Mouse (Mus musculus): ENCODE measurements around the gene Synm. TPM values are rescaled to one million over a fixed set of nuclear protein-coding genes. Genes with fewer than 3 reads are reported as not detected.

Synm gene
- total and polyA plus RNA-seq, 3 experiments, result 0.01 TPM; not detected in 2

DNA sequence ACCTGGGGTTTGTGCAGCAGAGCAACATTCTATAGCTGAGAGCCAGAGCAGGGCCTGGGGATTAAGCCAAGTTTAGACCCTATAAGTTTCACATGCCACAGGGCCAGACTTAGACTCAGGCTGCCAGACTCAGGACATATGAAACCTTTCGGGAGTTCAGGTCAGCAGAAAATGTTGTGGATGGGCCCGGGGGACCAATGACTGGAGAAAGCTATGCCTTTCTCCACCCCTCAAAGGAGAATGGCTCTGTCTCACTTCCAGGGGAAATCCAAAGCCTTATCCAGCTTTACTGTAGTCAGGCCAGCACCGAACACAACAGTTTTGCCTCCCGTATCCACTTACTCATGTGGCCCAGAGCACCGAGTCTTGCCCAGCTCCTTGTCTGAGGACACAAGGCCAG lies 18.7 kb downstream of the Synm start:
- no peak for DNase-seq (ENCODE audit: low read depth, low spot score)
- Histone ChIP-seq H3K4me1 (ENCODE audit: control insufficient read depth in 1 of 2, insufficient read depth in 2 of 2, low read length in 2 of 2) (no peaks in the 10 kb centered on the region), H3K36me3 (ENCODE audit: control insufficient read depth in 1 of 2, insufficient read depth in 2 of 2, low read length in 2 of 2) (no peaks in the 10 kb centered on the region), H3K9ac (ENCODE audit: control insufficient read depth, low read depth, low read length, poor library complexity, severe bottlenecking) (no peak overlapping the region), H3K27ac (ENCODE audit: control insufficient read depth, low read depth, low read length) (no peak overlapping the region), H3K27me3 (ENCODE audit: control insufficient read depth in 1 of 2, insufficient read depth in 2 of 2, low read length in 2 of 2) (no peaks in the 10 kb centered on the region), H3K79me2 (ENCODE audit: control insufficient read depth, insufficient read depth, low read length, poor library complexity) (no peaks in the 10 kb centered on the region), H3K4me3 (ENCODE audit: control insufficient read depth in 1 of 2, insufficient read depth in 1 of 2, low read depth in 2 of 2, low read length in 2 of 2) (no peak overlapping the region), H3K9me3 (replicated peaks; ENCODE audit: insufficient read depth, low read length) (no peaks in the 10 kb centered on the region)
- no peak for TF ChIP-seq MXI1 (IDR thresholded peaks at IDR 0.05; ENCODE audit: low read depth, low read length)
- no peak for TF ChIP-seq JUND (IDR thresholded peaks at IDR 0.05; ENCODE audit: low read depth, low read length)
- TF ChIP-seq MEF2A (IDR thresholded peaks at IDR 0.05; ENCODE audit: extremely low read depth, insufficient replicate concordance, low read depth, low read length, poor library complexity, severe bottlenecking), result no peak
- TF ChIP-seq USF1 (IDR thresholded peaks at IDR 0.05; ENCODE audit: low read depth, low read length), result no peak
- no peak for TF ChIP-seq CHD2 (IDR thresholded peaks at IDR 0.05; ENCODE audit: low read length)
- TF ChIP-seq EP300 (IDR thresholded peaks at IDR 0.05; ENCODE audit: low read depth in 1 of 2, low read length in 2 of 2), result no peak
- no peak for TF ChIP-seq GABPA (IDR thresholded peaks at IDR 0.05; ENCODE audit: low read depth, low read length)

DNA sequence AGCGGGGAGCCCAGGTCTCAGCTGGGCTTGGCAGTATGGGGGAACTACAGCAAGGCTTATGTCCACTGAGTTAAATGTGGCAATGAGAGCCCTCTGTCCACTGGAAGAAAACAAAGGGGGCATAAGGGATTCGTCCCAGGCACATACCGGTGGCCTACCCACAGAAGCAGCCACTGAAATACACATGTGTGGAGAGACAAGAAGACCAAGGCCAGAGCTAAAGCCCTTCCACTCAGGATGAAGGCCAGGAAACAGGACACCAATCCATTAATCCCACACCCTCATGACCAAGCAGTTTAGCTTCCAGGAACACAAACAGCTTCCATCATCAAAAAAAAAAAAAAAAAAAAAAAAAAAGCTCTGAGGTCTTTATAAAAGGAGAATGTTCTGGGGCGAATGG lies 19.2 kb downstream of the Synm start:
- TF ChIP-seq MYB (IDR thresholded peaks at IDR 0.05; ENCODE audit: low read depth, low read length) (no peak), ETS1 (IDR thresholded peaks at IDR 0.05; ENCODE audit: low read depth, low read length) (no peak), TCF12 (IDR thresholded peaks at IDR 0.05; ENCODE audit: low read depth, low read length) (no peak), NELFE (IDR thresholded peaks at IDR 0.05; ENCODE audit: low read depth, low read length) (no peak), MAFK (IDR thresholded peaks at IDR 0.05; ENCODE audit: borderline replicate concordance, low read depth, low read length) (no peak), MYC (IDR thresholded peaks at IDR 0.05; ENCODE audit: low read depth, low read length) (no peak), POLR2AphosphoS2 (IDR thresholded peaks at IDR 0.05; ENCODE audit: low read length) (no peak), ZKSCAN1 (IDR thresholded peaks at IDR 0.05; ENCODE audit: low read depth, low read length) (no peak), TBP (IDR thresholded peaks at IDR 0.05; ENCODE audit: low read depth, low read length) (no peak), SMC3 (IDR thresholded peaks at IDR 0.05; ENCODE audit: low read depth, low read length) (no peak), NRF1 (IDR thresholded peaks at IDR 0.05; ENCODE audit: insufficient read depth, low read depth, low read length, poor library complexity, severe bottlenecking) (no peak), EP300 (IDR thresholded peaks at IDR 0.05; ENCODE audit: low read depth in 1 of 2, low read length in 2 of 2) (no peak), GABPA (IDR thresholded peaks at IDR 0.05; ENCODE audit: low read depth, low read length) (no peak), CTCF (IDR thresholded peaks at IDR 0.05 in 2 of 3, conservative IDR thresholded peaks at IDR 0.05 in 1 of 3; ENCODE audit: control insufficient read depth in 1 of 3, insufficient read depth in 1 of 3, low read depth in 2 of 3, low read length in 3 of 3, poor library complexity in 1 of 3, severe bottlenecking in 1 of 3) (no peak), ZC3H11A (IDR thresholded peaks at IDR 0.05; ENCODE audit: low read depth, low read length) (no peak)
- Histone ChIP-seq H3K27me3 (ENCODE audit: control insufficient read depth in 1 of 2, insufficient read depth in 2 of 2, low read length in 2 of 2) (no peaks in the 10 kb centered on the region), H3K27ac (ENCODE audit: control insufficient read depth, low read depth, low read length) (no peak overlapping the region), H3K4me3 (ENCODE audit: control insufficient read depth in 1 of 2, insufficient read depth in 1 of 2, low read depth in 2 of 2, low read length in 2 of 2) (no peak overlapping the region), H3K79me2 (ENCODE audit: control insufficient read depth, insufficient read depth, low read length, poor library complexity) (no peaks in the 10 kb centered on the region), H3K4me1 (ENCODE audit: control insufficient read depth in 1 of 2, insufficient read depth in 2 of 2, low read length in 2 of 2) (no peaks in the 10 kb centered on the region), H3K36me3 (ENCODE audit: control insufficient read depth in 1 of 2, insufficient read depth in 2 of 2, low read length in 2 of 2) (no peaks in the 10 kb centered on the region), H3K9ac (ENCODE audit: control insufficient read depth, low read depth, low read length, poor library complexity, severe bottlenecking) (no peak overlapping the region), H3K9me3 (replicated peaks; ENCODE audit: insufficient read depth, low read length) (no peaks in the 10 kb centered on the region)
- no peak for DNase-seq (ENCODE audit: low read depth, low spot score)

Data from MEL (cell line).